Mouse (Mus musculus) layer of hippocampus, adult 9-10 months (tissue): ENCODE results near the gene Cmss1.
A peak's percentile ranks its signal among the peaks of the same experiment; 100 is the strongest.

Experiments
- DNase-seq: peaks from one replicate; pipeline ENCODE4 v3.0.0; 2022; ENCODE audit warnings: low spot score

Cmss1 gene

GRCm38 (mm10) chr16:57384274-57384673 lies 222.4 kb downstream of the Cmss1 start:
- no peak for DNase-seq

GRCm38 (mm10) chr16:57383266-57383971 lies 223.2 kb downstream of the Cmss1 start:
- no peak for DNase-seq

GRCm38 (mm10) chr16:57378631-57379330 lies 227.9 kb downstream of the Cmss1 start:
- no peak for DNase-seq

GRCm38 (mm10) chr16:57375248-57375837 lies 231.3 kb downstream of the Cmss1 start:
- DNase-seq = no peak

GRCm38 (mm10) chr16:57372156-57372555 lies 234.5 kb downstream of the Cmss1 start:
- DNase-seq = no peak

- no peak for DNase-seq
Measured at GRCm38 (mm10) chr16:57369846-57370496, 236.7 kb downstream of the Cmss1 start.

- no peak for DNase-seq
Measured at GRCm38 (mm10) chr16:57366941-57367694, 239.5 kb downstream of the Cmss1 start.

- no peak for DNase-seq
Measured at GRCm38 (mm10) chr16:57366141-57366540, 240.5 kb downstream of the Cmss1 start.

GRCm38 (mm10) chr16:57364498-57364897 lies 242.2 kb downstream of the Cmss1 start:
- DNase-seq = no peak

GRCm38 (mm10) chr16:57362679-57363401 lies 243.8 kb downstream of the Cmss1 start:
- DNase-seq = peak; percentile 32

GRCm38 (mm10) chr16:57360785-57361184 lies 245.9 kb downstream of the Cmss1 start:
- DNase-seq = no peak

GRCm38 (mm10) chr16:57359251-57359650 lies 247.4 kb downstream of the Cmss1 start:
- DNase-seq = no peak

- no peak for DNase-seq
Measured at GRCm38 (mm10) chr16:57357011-57357410, 249.7 kb downstream of the Cmss1 start.

GRCm38 (mm10) chr16:57356454-57356853 lies 250.2 kb downstream of the Cmss1 start:
- DNase-seq = no peak

- no peak for DNase-seq
Measured at GRCm38 (mm10) chr16:57353932-57354331, 252.7 kb downstream of the Cmss1 start.

- DNase-seq = no peak
Measured at GRCm38 (mm10) chr16:57353166-57353721, 253.4 kb downstream of the Cmss1 start.

GRCm38 (mm10) chr16:57352751-57353150 lies 253.9 kb downstream of the Cmss1 start, which contains the start of gene Filip1l:
TSS of gene Filip1l (plus strand) at chr16:57353093.
- no peak for DNase-seq

- no peak for DNase-seq
Measured at GRCm38 (mm10) chr16:57349689-57350088, 257.0 kb downstream of the Cmss1 start.

- no peak for DNase-seq
Measured at GRCm38 (mm10) chr16:57349039-57349438, 257.6 kb downstream of the Cmss1 start.

- DNase-seq = no peak
Measured at GRCm38 (mm10) chr16:57346258-57346657, 260.4 kb downstream of the Cmss1 start.

- no peak for DNase-seq
Measured at GRCm38 (mm10) chr16:57340613-57340898, 266.1 kb downstream of the Cmss1 start.
